Mouse (Mus musculus): ENCODE results near the gene Cbx3. TPM values are rescaled to one million over a fixed set of nuclear protein-coding genes. Genes with fewer than 3 reads are reported as not detected.

Cbx3 gene
- polyA plus RNA-seq, 1 experiment from 2014 or later, result 390 TPM

DNA sequence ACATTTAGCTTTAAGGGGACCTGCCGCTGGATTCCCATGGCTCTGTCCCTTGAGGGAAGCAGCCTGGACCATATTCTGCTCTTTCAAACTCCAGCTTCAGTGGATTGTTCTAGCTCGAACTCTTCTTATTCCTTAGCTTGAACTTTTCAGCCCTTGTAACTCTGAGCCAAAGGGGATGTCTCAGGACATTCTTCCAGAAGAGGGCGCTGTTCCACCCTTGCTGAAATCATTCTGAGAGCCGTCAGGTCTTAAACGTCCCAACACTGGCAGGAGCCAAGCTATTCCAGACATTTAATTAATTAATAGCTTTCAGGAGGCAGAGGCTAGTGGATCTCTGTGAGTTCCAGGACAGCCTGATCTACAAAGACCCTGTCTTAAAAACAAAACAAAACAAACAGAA lies 39.9 kb downstream of the Cbx3 start:
- 33% methylated on average over 5 of the region's 5 CpGs for WGBS
- Histone ChIP-seq H3K9ac (no peak overlapping the region), H3K4me1 (replicated peaks; ENCODE audit: control insufficient read depth, insufficient read depth, low read length) (0 out of 2 replicates have a peak, but pooled peaks cover 3% of the 10 kb centered on the region), H3K36me3 (replicated peaks; ENCODE audit: control insufficient read depth, insufficient read depth) (no peaks in the 10 kb centered on the region), H3K27ac (no peak overlapping the region), H3K27me3 (ENCODE audit: control insufficient read depth, insufficient read depth, low read length) (no peaks in the 10 kb centered on the region), H3K9me3 (ENCODE audit: control insufficient read depth, low read length) (no peaks in the 10 kb centered on the region), H3K4me3 (replicated peaks; ENCODE audit: low read length) (no peak overlapping the region), H3K4me2 (replicated peaks) (no peak overlapping the region)
- no peak for DNase-seq (ENCODE audit: low spot score)
- no peak for ATAC-seq (ENCODE audit: low FRiP score)

DNA sequence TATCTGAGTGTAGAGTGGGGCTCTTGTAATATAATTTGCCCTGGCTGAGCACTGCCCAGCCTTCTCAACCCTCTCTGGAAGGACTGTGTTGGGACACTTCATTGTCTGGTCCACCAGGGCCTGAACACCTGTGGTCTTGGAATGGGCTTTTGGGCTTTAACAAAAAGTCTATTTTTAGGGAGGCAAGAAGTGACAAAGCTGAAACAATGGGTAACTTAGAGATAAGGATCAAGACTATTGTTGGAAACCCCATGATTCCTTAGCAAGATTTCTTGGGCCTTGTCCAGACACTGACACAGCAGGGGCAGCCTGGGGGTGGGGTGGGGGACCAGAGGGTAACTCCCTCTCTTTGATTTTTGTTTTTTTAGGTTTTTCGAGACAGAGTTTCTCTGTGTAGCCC lies 40.8 kb downstream of the Cbx3 start:
- Histone ChIP-seq H3K4me1 (replicated peaks; ENCODE audit: control insufficient read depth, insufficient read depth, low read length) (0 out of 2 replicates have a peak, but pooled peaks cover 3% of the 10 kb centered on the region), H3K9me3 (ENCODE audit: control insufficient read depth, low read length) (no peaks in the 10 kb centered on the region), H3K36me3 (replicated peaks; ENCODE audit: control insufficient read depth, insufficient read depth) (no peaks in the 10 kb centered on the region), H3K27ac (no peak overlapping the region), H3K4me2 (replicated peaks) (no peak overlapping the region), H3K4me3 (replicated peaks; ENCODE audit: low read length) (no peak overlapping the region), H3K27me3 (ENCODE audit: control insufficient read depth, insufficient read depth, low read length) (no peaks in the 10 kb centered on the region), H3K9ac (no peak overlapping the region)
- DNase-seq (ENCODE audit: low spot score), result no peak
- 50% methylated on average over 1 of the region's 1 CpGs for WGBS
- no peak for ATAC-seq (ENCODE audit: low FRiP score)

DNA sequence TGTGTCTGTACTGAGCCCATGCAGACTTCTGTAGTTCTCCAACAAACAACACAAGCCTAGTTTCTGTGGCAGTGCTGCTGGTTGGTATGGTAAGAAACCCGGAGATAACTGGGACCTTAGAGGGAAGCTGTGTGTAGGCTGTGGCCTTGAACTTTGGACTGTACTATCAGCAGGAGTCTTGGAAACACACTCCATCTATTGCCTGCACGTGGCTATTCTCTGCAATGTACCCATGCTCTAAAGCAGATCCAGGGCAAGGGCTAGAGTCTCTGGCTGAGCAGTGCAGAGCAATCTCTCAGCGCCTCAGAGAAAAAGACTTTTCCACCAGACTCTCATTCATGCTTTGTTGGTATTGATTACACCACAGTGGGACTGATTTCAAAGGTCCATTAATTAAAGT lies 43.6 kb downstream of the Cbx3 start:
- Histone ChIP-seq H3K4me3 (replicated peaks; ENCODE audit: low read length) (no peak overlapping the region), H3K9me3 (ENCODE audit: control insufficient read depth, low read length) (no peaks in the 10 kb centered on the region), H3K4me1 (replicated peaks; ENCODE audit: control insufficient read depth, insufficient read depth, low read length) (0 out of 2 replicates have a peak, but pooled peaks cover 1% of the 10 kb centered on the region), H3K4me2 (replicated peaks) (no peak overlapping the region), H3K27ac (no peak overlapping the region), H3K27me3 (ENCODE audit: control insufficient read depth, insufficient read depth, low read length) (no peaks in the 10 kb centered on the region), H3K9ac (no peak overlapping the region), H3K36me3 (replicated peaks; ENCODE audit: control insufficient read depth, insufficient read depth) (no peaks in the 10 kb centered on the region)
- no peak for ATAC-seq (ENCODE audit: low FRiP score)
- no peak for DNase-seq (ENCODE audit: low spot score)
- 81% methylated on average over 3 of the region's 3 CpGs for WGBS

DNA sequence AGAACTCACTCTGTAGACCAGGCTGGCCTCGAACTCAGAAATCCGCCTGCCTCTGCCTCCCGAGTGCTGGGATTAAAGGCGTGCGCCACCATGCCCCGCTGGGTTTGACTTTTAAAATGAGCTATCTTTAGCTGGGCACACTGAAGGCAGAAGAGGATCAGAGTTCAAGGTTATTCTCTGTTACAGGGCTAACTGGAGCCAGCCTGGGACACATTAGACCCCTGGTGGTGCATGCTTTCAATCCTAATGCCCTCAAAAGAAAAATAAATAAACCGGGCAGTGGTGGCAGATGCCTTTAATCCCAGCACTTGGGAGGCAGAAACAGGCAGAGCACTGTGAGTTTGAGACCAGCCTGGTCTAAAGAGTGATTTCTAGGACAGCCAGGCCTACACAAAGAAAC lies 44.7 kb downstream of the Cbx3 start:
- DNase-seq (ENCODE audit: low spot score) (no peak), ATAC-seq (ENCODE audit: low FRiP score) (no peak)
- Histone ChIP-seq H3K4me2 (replicated peaks) (no peak overlapping the region), H3K27me3 (ENCODE audit: control insufficient read depth, insufficient read depth, low read length) (no peaks in the 10 kb centered on the region), H3K36me3 (replicated peaks; ENCODE audit: control insufficient read depth, insufficient read depth) (no peaks in the 10 kb centered on the region), H3K9ac (no peak overlapping the region), H3K9me3 (ENCODE audit: control insufficient read depth, low read length) (no peaks in the 10 kb centered on the region), H3K27ac (no peak overlapping the region), H3K4me3 (replicated peaks; ENCODE audit: low read length) (no peak overlapping the region), H3K4me1 (replicated peaks; ENCODE audit: control insufficient read depth, insufficient read depth, low read length) (no peaks in the 10 kb centered on the region)
- WGBS, result 95% methylated on average over 7 of the region's 7 CpGs

DNA sequence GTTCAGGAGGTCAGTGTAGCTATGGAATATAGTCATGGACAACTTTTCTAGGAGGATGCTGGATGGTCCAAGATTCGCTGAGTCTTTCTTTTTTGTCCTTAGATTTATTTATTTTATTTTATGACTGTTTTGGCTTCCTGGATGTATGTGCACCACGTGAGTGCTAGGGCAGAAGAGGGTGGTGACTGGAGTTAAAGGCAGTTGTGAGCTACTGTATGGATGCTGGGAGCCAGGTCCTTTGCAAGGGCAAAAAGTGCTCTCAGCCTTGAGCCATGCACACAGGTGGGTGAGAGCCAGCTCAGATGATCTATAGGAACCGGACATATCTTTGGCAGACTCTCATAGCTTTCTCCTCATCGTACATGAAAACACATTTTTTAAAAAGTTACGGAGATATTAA lies 53.1 kb downstream of the Cbx3 start:
- H3K9me3 ChIP-seq (ENCODE audit: control insufficient read depth, low read length), result no peaks in the 10 kb centered on the region
- peak overlapping the region; percentile 71 for H3K4me2 ChIP-seq (replicated peaks)
- ATAC-seq (ENCODE audit: low FRiP score) (no peak), DNase-seq (ENCODE audit: low spot score) (no peak)
- peaks cover 7% of the 10 kb centered on the region for H3K4me1 ChIP-seq (replicated peaks; ENCODE audit: control insufficient read depth, insufficient read depth, low read length)
- 21% methylated on average over 5 of the region's 5 CpGs for WGBS
- H3K36me3 ChIP-seq (replicated peaks; ENCODE audit: control insufficient read depth, insufficient read depth), result no peaks in the 10 kb centered on the region
- peak overlapping the region; percentile 84; the same call in 1 of the 2 replicates for H3K27ac ChIP-seq
- peak overlapping the region; percentile 73 for H3K4me3 ChIP-seq (replicated peaks; ENCODE audit: low read length)
- H3K27me3 ChIP-seq (ENCODE audit: control insufficient read depth, insufficient read depth, low read length), result no peaks in the 10 kb centered on the region
- H3K9ac ChIP-seq, result peak overlapping the region; percentile 74

DNA sequence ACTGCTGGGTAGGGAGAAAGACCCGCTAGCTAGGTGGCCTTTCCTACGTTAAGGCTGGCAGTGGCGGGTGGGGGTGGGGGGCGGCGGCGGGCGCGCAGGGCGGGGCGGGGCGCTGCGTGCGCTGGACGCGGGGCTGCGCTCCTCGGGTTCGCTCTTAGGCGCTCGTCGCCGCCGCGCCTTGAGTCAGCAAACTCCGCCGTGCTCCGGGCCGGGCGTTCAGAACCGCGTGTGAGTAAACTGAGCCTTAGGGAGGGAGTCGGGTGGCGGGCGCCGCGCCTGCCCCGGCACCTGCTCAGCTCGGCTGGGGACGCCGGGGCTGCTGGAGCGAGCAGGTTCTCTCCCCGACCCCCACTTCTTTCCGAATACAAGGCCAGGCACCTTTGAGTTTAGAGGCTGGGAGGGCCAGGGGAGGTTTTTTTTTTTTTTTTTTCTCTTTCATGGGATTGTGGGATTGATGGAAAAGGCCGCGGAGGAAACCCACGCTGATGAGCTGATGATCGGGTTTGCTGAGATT lies 53.7 kb downstream of the Cbx3 start, which contains the start of gene Snx10:
Gene Snx10 (plus strand): TSS at position 95 of the 514 bp plus-strand sequence.
- Histone ChIP-seq H3K4me2 (replicated peaks) (peak within 1 kb of the TSS; percentile 71), H3K27ac (peak within 1 kb of the TSS; percentile 84), H3K4me1 (replicated peaks; ENCODE audit: control insufficient read depth, insufficient read depth, low read length) (peaks cover 11% of the 10 kb centered on the region), H3K4me3 (replicated peaks; ENCODE audit: low read length) (peak within 1 kb of the TSS; percentile 73), H3K9ac (peak within 1 kb of the TSS; percentile 74), H3K27me3 (ENCODE audit: control insufficient read depth, insufficient read depth, low read length) (no peaks in the 10 kb centered on the region), H3K36me3 (replicated peaks; ENCODE audit: control insufficient read depth, insufficient read depth) (no peaks in the 10 kb centered on the region), H3K9me3 (ENCODE audit: control insufficient read depth, low read length) (no peaks in the 10 kb centered on the region)
- under 1% methylated on average over 47 of the region's 47 CpGs for WGBS
- DNase-seq (ENCODE audit: low spot score) (peak; percentile 59), ATAC-seq (ENCODE audit: low FRiP score) (peak; percentile 77)

DNA sequence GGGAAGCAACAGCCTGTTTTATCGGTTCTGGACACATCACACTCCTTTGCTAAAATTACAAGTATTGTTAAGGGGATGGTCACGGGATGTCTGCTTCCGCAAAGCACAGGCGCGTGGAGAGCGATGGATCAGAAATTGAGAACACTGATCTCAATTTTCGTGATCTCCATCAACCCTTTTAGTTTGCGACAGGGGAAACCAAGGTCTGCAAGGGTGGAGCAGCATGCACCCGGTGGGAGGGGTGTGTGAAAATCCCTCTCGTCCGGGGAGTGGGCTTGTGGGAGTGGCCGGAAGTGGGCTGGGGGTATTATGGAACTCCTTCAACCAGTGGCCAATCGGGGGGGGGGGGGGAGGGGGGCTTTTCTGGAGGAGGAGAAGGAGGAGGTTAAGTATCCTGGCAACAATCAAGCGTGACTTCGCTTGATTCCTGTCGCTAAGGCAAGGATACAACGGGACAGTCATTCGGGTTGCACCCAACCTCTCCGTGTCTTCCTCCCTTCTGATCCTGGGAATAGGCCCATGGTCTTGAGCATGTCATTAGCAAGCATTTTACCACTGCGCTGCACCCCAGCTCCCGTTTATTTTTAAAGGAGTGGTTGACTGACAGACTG lies 54.3 kb downstream of the Cbx3 start:
- Histone ChIP-seq H3K9me3 (ENCODE audit: control insufficient read depth, low read length) (no peaks in the 10 kb centered on the region), H3K4me3 (replicated peaks; ENCODE audit: low read length) (peak overlapping the region; percentile 73), H3K4me1 (replicated peaks; ENCODE audit: control insufficient read depth, insufficient read depth, low read length) (peaks cover 16% of the 10 kb centered on the region), H3K4me2 (replicated peaks) (peak overlapping the region; percentile 71), H3K9ac (peak overlapping the region; percentile 74), H3K36me3 (replicated peaks; ENCODE audit: control insufficient read depth, insufficient read depth) (no peaks in the 10 kb centered on the region), H3K27ac (peak overlapping the region; percentile 84), H3K27me3 (ENCODE audit: control insufficient read depth, insufficient read depth, low read length) (no peaks in the 10 kb centered on the region)
- DNase-seq (ENCODE audit: low spot score), result peak; percentile 57
- ATAC-seq (ENCODE audit: low FRiP score), result peak; percentile 80
- 1% methylated on average over 21 of the region's 21 CpGs for whole genome bisulfite sequencing

DNA sequence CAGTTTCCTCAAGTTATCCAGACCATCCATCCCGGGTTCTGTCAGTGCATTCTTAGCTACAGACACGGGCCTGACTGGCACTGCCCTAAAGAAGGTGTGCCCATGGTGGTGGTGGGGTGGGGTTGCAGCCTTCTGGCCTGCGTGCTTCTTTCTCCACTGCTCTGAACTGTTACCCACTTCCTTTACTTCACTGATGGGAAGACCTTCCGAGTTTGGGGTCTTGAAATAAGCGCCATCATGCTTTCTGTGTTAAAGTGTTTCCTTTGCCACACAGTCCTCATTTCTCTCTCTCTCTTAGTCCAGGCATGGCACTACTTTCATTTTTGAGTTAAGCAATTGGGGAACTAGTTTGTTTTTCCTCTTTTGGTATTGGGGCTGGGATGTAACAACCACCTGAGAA lies 54.8 kb downstream of the Cbx3 start:
- DNase-seq (ENCODE audit: low spot score) (no peak), ATAC-seq (ENCODE audit: low FRiP score) (peak; percentile 21; the same call in 1 of the 2 replicates)
- WGBS, result 42% methylated on average over 5 of the region's 5 CpGs
- no peaks in the 10 kb centered on the region for H3K27me3 ChIP-seq (ENCODE audit: control insufficient read depth, insufficient read depth, low read length)
- H3K4me3 ChIP-seq (replicated peaks; ENCODE audit: low read length), result peak overlapping the region; percentile 73
- H3K9ac ChIP-seq, result peak overlapping the region; percentile 74
- no peaks in the 10 kb centered on the region for H3K9me3 ChIP-seq (ENCODE audit: control insufficient read depth, low read length)
- peak overlapping the region; percentile 71 for H3K4me2 ChIP-seq (replicated peaks)
- no peaks in the 10 kb centered on the region for H3K36me3 ChIP-seq (replicated peaks; ENCODE audit: control insufficient read depth, insufficient read depth)
- no peak overlapping the region for H3K27ac ChIP-seq
- H3K4me1 ChIP-seq (replicated peaks; ENCODE audit: control insufficient read depth, insufficient read depth, low read length), result peaks cover 18% of the 10 kb centered on the region

DNA sequence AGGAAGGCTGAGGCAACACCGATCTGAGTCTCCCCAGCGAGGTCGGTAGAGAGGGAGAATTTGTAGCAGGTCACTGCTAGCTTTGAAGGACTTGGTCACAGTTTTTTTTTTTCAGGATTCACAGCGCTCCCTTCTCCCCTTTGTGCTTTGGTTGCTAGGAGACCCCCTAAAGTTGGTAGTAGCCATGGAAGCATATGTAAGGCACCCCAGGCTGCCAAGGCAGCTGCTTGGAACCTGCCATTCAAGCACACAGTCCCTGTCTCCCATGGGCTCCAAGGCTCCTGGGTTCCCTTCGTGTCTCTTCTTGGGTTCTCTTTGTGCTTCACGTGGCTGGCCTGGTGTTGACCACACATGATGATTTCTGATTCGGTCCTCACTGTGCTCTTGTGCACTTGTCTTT lies 59.3 kb downstream of the Cbx3 start:
- no peak overlapping the region for H3K9ac ChIP-seq
- WGBS, result 10% methylated on average over 7 of the region's 7 CpGs
- H3K4me1 ChIP-seq (replicated peaks; ENCODE audit: control insufficient read depth, insufficient read depth, low read length), result peaks cover 18% of the 10 kb centered on the region
- DNase-seq (ENCODE audit: low spot score), result no peak
- H3K27me3 ChIP-seq (ENCODE audit: control insufficient read depth, insufficient read depth, low read length), result no peaks in the 10 kb centered on the region
- no peaks in the 10 kb centered on the region for H3K9me3 ChIP-seq (ENCODE audit: control insufficient read depth, low read length)
- ATAC-seq (ENCODE audit: low FRiP score), result no peak
- no peak overlapping the region for H3K4me2 ChIP-seq (replicated peaks)
- H3K4me3 ChIP-seq (replicated peaks; ENCODE audit: low read length), result no peak overlapping the region
- 0 out of 2 replicates have a peak overlapping the region, but pooled peaks have one; percentile 18 for H3K27ac ChIP-seq
- H3K36me3 ChIP-seq (replicated peaks; ENCODE audit: control insufficient read depth, insufficient read depth), result no peaks in the 10 kb centered on the region

Data from hindbrain, embryonic 14.5 days (tissue).